Mouse (Mus musculus): Measurements from ENCODE around the gene Ciita. TPM values are rescaled to one million over a fixed set of nuclear protein-coding genes. Genes with fewer than 3 reads are reported as not detected.

Gene Ciita
- total RNA-seq, 1 experiment, result 0.22 TPM

- in situ Hi-C loops (cut with MboI; ENCODE audit: low sequenced_read_pairs in 2 of 2, unreplicated experiment in 2 of 2), result no loop called here
Observed at GRCm38 (mm10) chr16:10453872-10454582, 25.8 kb upstream of the Ciita start.

GRCm38 (mm10) chr16:10454583-10454974 is 25.3 kb upstream of the Ciita start:
- no peak for TF ChIP-seq CHD2 (IDR thresholded peaks at IDR 0.05; ENCODE audit: low read depth, low read length)
- no peak for TF ChIP-seq HCFC1 (IDR thresholded peaks at IDR 0.05; ENCODE audit: borderline replicate concordance, insufficient read depth, low read length)
- no peak for TF ChIP-seq MAFK (IDR thresholded peaks at IDR 0.05; ENCODE audit: insufficient read depth, low read depth, low read length)
- in situ Hi-C loops (cut with MboI; ENCODE audit: low sequenced_read_pairs in 2 of 2, unreplicated experiment in 2 of 2), result no loop called here
- Histone ChIP-seq H3K9me3 (ENCODE audit: control insufficient read depth, insufficient read depth, low read depth, low read length) (no peaks in the 10 kb centered on the region), H3K27ac (ENCODE audit: insufficient read depth, low read depth, low read length, poor library complexity, severe bottlenecking) (no peak overlapping the region), H3K4me3 (ENCODE audit: insufficient read depth in 1 of 2, low read depth in 1 of 2, low read length in 2 of 2, poor library complexity in 1 of 2, severe bottlenecking in 1 of 2) (no peak overlapping the region), H3K9ac (ENCODE audit: insufficient read depth, low read depth, low read length, poor library complexity, severe bottlenecking) (no peak overlapping the region), H3K36me3 (ENCODE audit: control insufficient read depth, insufficient read depth, low read length, poor library complexity, severe bottlenecking) (no peaks in the 10 kb centered on the region), H3K4me1 (ENCODE audit: control insufficient read depth in 2 of 2, insufficient read depth in 2 of 2, low read length in 2 of 2, poor library complexity in 1 of 2) (no peaks in the 10 kb centered on the region)
- no peak for DNase-seq (ENCODE audit: low read depth, low spot score)

More at GRCm38 (mm10) chr16:10453872-10454582, 25.8 kb upstream of the Ciita start:
- TF ChIP-seq HCFC1 (IDR thresholded peaks at IDR 0.05; ENCODE audit: borderline replicate concordance, insufficient read depth, low read length), result no peak
- TF ChIP-seq MAFK (IDR thresholded peaks at IDR 0.05; ENCODE audit: insufficient read depth, low read depth, low read length), result no peak
- no peak for TF ChIP-seq CHD2 (IDR thresholded peaks at IDR 0.05; ENCODE audit: low read depth, low read length)
- TF ChIP-seq ZNF384 (IDR thresholded peaks at IDR 0.05; ENCODE audit: low read depth, low read length), result no peak
- TF ChIP-seq ZC3H11A (IDR thresholded peaks at IDR 0.05; ENCODE audit: borderline replicate concordance, low read depth, low read length), result no peak
- no peaks in the 10 kb centered on the region for H3K9me3 ChIP-seq (ENCODE audit: control insufficient read depth, insufficient read depth, low read depth, low read length)
- H3K27ac ChIP-seq (ENCODE audit: insufficient read depth, low read depth, low read length, poor library complexity, severe bottlenecking), result no peak overlapping the region
- no peak for DNase-seq (ENCODE audit: low read depth, low spot score)
- H3K9ac ChIP-seq (ENCODE audit: insufficient read depth, low read depth, low read length, poor library complexity, severe bottlenecking), result no peak overlapping the region
- H3K4me3 ChIP-seq (ENCODE audit: insufficient read depth in 1 of 2, low read depth in 1 of 2, low read length in 2 of 2, poor library complexity in 1 of 2, severe bottlenecking in 1 of 2), result no peak overlapping the region
- no peaks in the 10 kb centered on the region for H3K4me1 ChIP-seq (ENCODE audit: control insufficient read depth in 2 of 2, insufficient read depth in 2 of 2, low read length in 2 of 2, poor library complexity in 1 of 2)
- H3K36me3 ChIP-seq (ENCODE audit: control insufficient read depth, insufficient read depth, low read length, poor library complexity, severe bottlenecking), result no peaks in the 10 kb centered on the region

GRCm38 (mm10) chr16:10460188-10460587 is 19.7 kb upstream of the Ciita start:
- no peak for DNase-seq (ENCODE audit: low read depth, low spot score)
- H3K27ac ChIP-seq (ENCODE audit: insufficient read depth, low read depth, low read length, poor library complexity, severe bottlenecking), result no peak overlapping the region
- no peak overlapping the region for H3K9ac ChIP-seq (ENCODE audit: insufficient read depth, low read depth, low read length, poor library complexity, severe bottlenecking)
- H3K4me3 ChIP-seq (ENCODE audit: insufficient read depth in 1 of 2, low read depth in 1 of 2, low read length in 2 of 2, poor library complexity in 1 of 2, severe bottlenecking in 1 of 2), result no peak overlapping the region
- no peaks in the 10 kb centered on the region for H3K9me3 ChIP-seq (ENCODE audit: control insufficient read depth, insufficient read depth, low read depth, low read length)
- H3K36me3 ChIP-seq (ENCODE audit: control insufficient read depth, insufficient read depth, low read length, poor library complexity, severe bottlenecking), result no peaks in the 10 kb centered on the region
- in situ Hi-C loops (cut with MboI; ENCODE audit: low sequenced_read_pairs in 2 of 2, unreplicated experiment in 2 of 2), result no loop called here
- TF ChIP-seq CHD2 (IDR thresholded peaks at IDR 0.05; ENCODE audit: low read depth, low read length) (no peak), HCFC1 (IDR thresholded peaks at IDR 0.05; ENCODE audit: borderline replicate concordance, insufficient read depth, low read length) (no peak), MAFK (IDR thresholded peaks at IDR 0.05; ENCODE audit: insufficient read depth, low read depth, low read length) (no peak), ZC3H11A (IDR thresholded peaks at IDR 0.05; ENCODE audit: borderline replicate concordance, low read depth, low read length) (no peak), ZNF384 (IDR thresholded peaks at IDR 0.05; ENCODE audit: low read depth, low read length) (no peak)
- peaks cover 0 to 3% of the 10 kb centered on the region in 2 experiments; a peak in 1 of 4 replicates for H3K4me1 ChIP-seq (ENCODE audit: control insufficient read depth in 2 of 2, insufficient read depth in 2 of 2, low read length in 2 of 2, poor library complexity in 1 of 2)

GRCm38 (mm10) chr16:10461178-10461577 is 18.7 kb upstream of the Ciita start:
- Histone ChIP-seq H3K9me3 (ENCODE audit: control insufficient read depth, insufficient read depth, low read depth, low read length) (no peaks in the 10 kb centered on the region), H3K27ac (ENCODE audit: insufficient read depth, low read depth, low read length, poor library complexity, severe bottlenecking) (no peak overlapping the region), H3K36me3 (ENCODE audit: control insufficient read depth, insufficient read depth, low read length, poor library complexity, severe bottlenecking) (no peaks in the 10 kb centered on the region), H3K4me1 (ENCODE audit: control insufficient read depth in 2 of 2, insufficient read depth in 2 of 2, low read length in 2 of 2, poor library complexity in 1 of 2) (peaks cover 0 to 3% of the 10 kb centered on the region in 2 experiments; a peak in 1 of 4 replicates), H3K9ac (ENCODE audit: insufficient read depth, low read depth, low read length, poor library complexity, severe bottlenecking) (no peak overlapping the region), H3K4me3 (ENCODE audit: insufficient read depth in 1 of 2, low read depth in 1 of 2, low read length in 2 of 2, poor library complexity in 1 of 2, severe bottlenecking in 1 of 2) (no peak overlapping the region)
- DNase-seq (ENCODE audit: low read depth, low spot score), result no peak
- in situ Hi-C loops (cut with MboI; ENCODE audit: low sequenced_read_pairs in 2 of 2, unreplicated experiment in 2 of 2), result no loop called here
- TF ChIP-seq ZNF384 (IDR thresholded peaks at IDR 0.05; ENCODE audit: low read depth, low read length), result no peak
- TF ChIP-seq MAFK (IDR thresholded peaks at IDR 0.05; ENCODE audit: insufficient read depth, low read depth, low read length), result no peak
- TF ChIP-seq CHD2 (IDR thresholded peaks at IDR 0.05; ENCODE audit: low read depth, low read length), result no peak
- no peak for TF ChIP-seq HCFC1 (IDR thresholded peaks at IDR 0.05; ENCODE audit: borderline replicate concordance, insufficient read depth, low read length)
- TF ChIP-seq ZC3H11A (IDR thresholded peaks at IDR 0.05; ENCODE audit: borderline replicate concordance, low read depth, low read length), result no peak
